Mouse (Mus musculus) heart, embryonic 11.5 days (tissue): ENCODE measurements at regions not wholly inside any gene's neighbourhood (a gene's known extent, or its start where the extent isn't known, plus 50 kb on each side); places are given as distances from the start of the nearest gene placed in this dataset.

ENCODE experiments used
- ATAC-seq: fragments of 200-750 bp; cut with Nextera tagmentation; replicated peaks from 2 replicates; pipeline ENCODE4 v1.8.0; 2017; ENCODE audit warnings: moderate library complexity; ENCODE audit not compliant: insufficient number of reproducible peaks, low FRiP score, low TSS enrichment
- H3K27ac ChIP-seq: fragments of 300-500 bp; sonication (generic); 2 replicates; pipeline ENCODE4 v1.5.1; 2014; ENCODE audit warnings: mild to moderate bottlenecking, low read depth, low read length
- H3K27me3 ChIP-seq: fragments of 300-500 bp; sonication (generic); 2 replicates; pipeline ENCODE4 v1.6.1; 2014; ENCODE audit warnings: mild to moderate bottlenecking, low read length, mixed read lengths; ENCODE audit not compliant: control insufficient read depth, insufficient read depth
- H3K36me3 ChIP-seq: fragments of 300-500 bp; sonication (generic); 2 replicates; pipeline ENCODE4 v1.6.1; 2014; ENCODE audit warnings: mild to moderate bottlenecking, low read length, moderate library complexity, mixed read lengths; ENCODE audit not compliant: control insufficient read depth, insufficient read depth
- H3K4me1 ChIP-seq: fragments of 300-500 bp; sonication (generic); 2 replicates; pipeline ENCODE4 v1.6.1; 2014; ENCODE audit warnings: low read length; ENCODE audit not compliant: control insufficient read depth, insufficient read depth
- H3K4me2 ChIP-seq: fragments of 300-500 bp; sonication (generic); 2 replicates; pipeline ENCODE4 v1.6.1; 2014; ENCODE audit warnings: mild to moderate bottlenecking, moderate library complexity
- H3K4me3 ChIP-seq: fragments of 300-500 bp; sonication (generic); 2 replicates; pipeline ENCODE4 v1.5.1; 2014; ENCODE audit warnings: low read depth, low read length
- H3K9ac ChIP-seq: fragments of 300-500 bp; sonication (generic); 2 replicates; pipeline ENCODE4 v1.6.1; 2014; ENCODE audit warnings: mild to moderate bottlenecking, low read depth, low read length, moderate library complexity
- H3K9me3 ChIP-seq: fragments of 300-500 bp; sonication (generic); replicated peaks from 2 replicates; pipeline ENCODE4 v1.6.1; 2016; ENCODE audit warnings: low read length; ENCODE audit not compliant: control insufficient read depth
- WGBS: fragments of 180-500 bp; shearing (Covaris S2); extraction: QIAGEN DNeasy Blood & Tissue Kit; methylation state at CpG from one replicate; pipeline ENCODE4 v1.1.7; 2014; ENCODE audit not compliant: insufficient replicate concordance; 5-methylcytosine and 5-hydroxymethylcytosine counted together

DNA sequence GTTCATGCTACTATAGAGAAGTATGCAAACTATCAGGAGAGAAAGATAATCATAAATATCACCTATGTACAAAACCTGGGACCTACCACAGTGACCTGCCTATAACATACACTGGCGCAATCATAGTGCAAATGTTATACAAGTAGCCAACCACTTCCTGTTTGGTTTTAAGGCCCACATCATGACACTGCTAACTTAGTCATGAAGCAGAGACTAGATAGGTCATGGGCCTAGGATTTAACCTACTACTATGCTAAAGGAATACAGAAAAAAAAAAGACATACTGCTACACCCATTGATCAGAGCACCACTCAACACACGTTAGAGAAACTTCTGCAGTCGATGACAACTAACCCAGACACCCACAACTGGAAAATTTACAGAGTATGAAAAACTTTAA lies 498.6 kb upstream of the Acvr2a start:
- no peak for ATAC-seq
- Histone ChIP-seq H3K27ac (no peak overlapping the region), H3K4me1 (no peaks in the 10 kb centered on the region), H3K27me3 (no peaks in the 10 kb centered on the region), H3K36me3 (no peaks in the 10 kb centered on the region), H3K4me3 (no peak overlapping the region), H3K4me2 (no peak overlapping the region), H3K9ac (no peak overlapping the region), H3K9me3 (no peaks in the 10 kb centered on the region)
- WGBS: 80% methylated on average over 3 of the region's 3 CpGs

GRCm38 (mm10) chr2:48316180-48316889 lies 497.6 kb upstream of the Acvr2a start:
- no peak overlapping the region for H3K9ac ChIP-seq
- no peaks in the 10 kb centered on the region for H3K36me3 ChIP-seq
- no peaks in the 10 kb centered on the region for H3K9me3 ChIP-seq
- no peak for ATAC-seq
- no peak overlapping the region for H3K4me3 ChIP-seq
- H3K4me1 ChIP-seq: no peaks in the 10 kb centered on the region
- no peak overlapping the region for H3K27ac ChIP-seq
- no peaks in the 10 kb centered on the region for H3K27me3 ChIP-seq
- H3K4me2 ChIP-seq: no peak overlapping the region
- WGBS: 81% methylated on average over 8 of the region's 8 CpGs

- WGBS: 56% methylated on average over 7 of the region's 7 CpGs
- no peaks in the 10 kb centered on the region for H3K9me3 ChIP-seq
- no peak for ATAC-seq
- H3K4me2 ChIP-seq: no peak overlapping the region
- H3K9ac ChIP-seq: no peak overlapping the region
- no peaks in the 10 kb centered on the region for H3K27me3 ChIP-seq
- H3K36me3 ChIP-seq: no peaks in the 10 kb centered on the region
- H3K4me3 ChIP-seq: no peak overlapping the region
- H3K4me1 ChIP-seq: no peaks in the 10 kb centered on the region
- no peak overlapping the region for H3K27ac ChIP-seq
Observed at GRCm38 (mm10) chr2:48317821-48318220, 496.1 kb upstream of the Acvr2a start.

DNA sequence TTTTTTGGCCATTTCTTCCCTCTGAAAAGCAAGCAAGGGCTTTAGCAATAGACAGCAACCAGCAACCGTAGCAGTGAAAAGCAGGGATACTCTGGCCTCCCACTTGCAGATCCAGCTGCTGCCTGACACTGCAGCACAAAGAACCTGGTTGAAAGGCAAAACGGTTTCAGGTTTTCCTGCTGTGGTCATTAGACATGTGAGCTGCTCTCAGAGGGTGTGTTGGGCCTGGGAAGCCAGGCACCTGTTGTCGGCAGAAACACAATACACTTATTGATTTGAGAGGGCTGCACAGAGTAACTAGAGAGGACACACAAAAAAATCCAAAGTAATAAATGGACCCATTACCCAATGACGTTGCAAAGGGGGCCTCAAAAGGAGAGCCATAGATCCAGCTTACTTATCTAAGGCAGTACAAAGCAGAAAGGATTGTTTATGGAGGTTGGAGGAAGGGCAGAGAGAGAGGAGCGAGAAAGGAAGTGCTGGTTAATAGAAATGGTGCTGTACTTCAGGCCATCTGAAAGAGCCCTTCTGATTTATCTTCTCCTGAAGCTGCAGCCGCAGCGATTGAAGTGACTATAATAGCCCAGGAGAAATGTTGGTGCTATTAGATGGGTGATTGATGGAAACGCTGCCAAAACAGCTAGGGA lies 495.4 kb upstream of the Acvr2a start:
- ATAC-seq: no peak
- no peak overlapping the region for H3K9ac ChIP-seq
- WGBS: 48% methylated on average over 8 of the region's 8 CpGs
- H3K4me1 ChIP-seq: no peaks in the 10 kb centered on the region
- no peak overlapping the region for H3K4me3 ChIP-seq
- H3K9me3 ChIP-seq: no peaks in the 10 kb centered on the region
- no peaks in the 10 kb centered on the region for H3K27me3 ChIP-seq
- no peak overlapping the region for H3K4me2 ChIP-seq
- H3K36me3 ChIP-seq: no peaks in the 10 kb centered on the region
- H3K27ac ChIP-seq: no peak overlapping the region

DNA sequence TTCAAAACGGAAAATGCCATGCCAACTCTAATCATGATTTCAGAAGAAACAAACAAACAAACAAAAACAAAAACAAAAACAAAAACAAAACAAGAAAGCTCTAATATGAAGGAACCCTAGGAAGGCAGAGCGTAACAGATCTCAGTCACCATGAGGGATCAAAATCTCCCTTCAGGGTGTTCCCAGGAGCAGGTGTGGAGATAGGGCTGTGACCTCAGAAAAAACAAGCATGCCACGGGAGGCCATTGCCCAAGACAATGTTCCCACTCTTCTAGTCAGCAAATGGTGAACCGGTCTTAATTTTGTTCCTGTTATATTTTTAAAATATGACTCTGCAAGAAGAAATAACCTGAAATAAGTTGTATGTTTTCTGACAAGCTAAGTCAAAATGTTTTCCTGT lies 492.4 kb upstream of the Acvr2a start:
- Histone ChIP-seq H3K4me3 (no peak overlapping the region), H3K36me3 (no peaks in the 10 kb centered on the region), H3K27ac (no peak overlapping the region), H3K4me1 (no peaks in the 10 kb centered on the region), H3K4me2 (no peak overlapping the region), H3K9ac (no peak overlapping the region), H3K9me3 (no peaks in the 10 kb centered on the region), H3K27me3 (no peaks in the 10 kb centered on the region)
- ATAC-seq: no peak
- 75% methylated on average over 4 of the region's 4 CpGs for WGBS

DNA sequence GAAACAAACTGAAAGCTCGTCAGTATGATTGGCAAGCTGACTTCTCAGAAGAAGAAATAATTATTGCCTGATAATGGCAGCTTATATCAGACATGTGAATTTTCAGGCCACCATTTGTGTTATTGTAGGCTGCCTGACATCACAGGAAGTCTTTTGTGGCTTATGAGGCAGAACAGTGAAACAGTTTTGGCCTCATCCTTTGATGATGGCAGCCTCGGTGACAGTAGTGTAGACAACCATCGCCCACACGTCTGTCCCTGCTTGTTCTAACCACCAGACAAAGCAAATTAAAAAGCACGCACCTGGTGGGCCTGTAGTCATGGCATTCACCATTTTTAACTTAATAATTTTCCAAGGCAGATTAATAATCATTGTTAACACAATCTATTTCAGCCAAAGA lies 491.6 kb upstream of the Acvr2a start:
- WGBS: 67% methylated on average over 5 of the region's 5 CpGs
- Histone ChIP-seq H3K4me3 (no peak overlapping the region), H3K4me2 (no peak overlapping the region), H3K27ac (no peak overlapping the region), H3K4me1 (no peaks in the 10 kb centered on the region), H3K9ac (no peak overlapping the region), H3K36me3 (no peaks in the 10 kb centered on the region), H3K27me3 (no peaks in the 10 kb centered on the region), H3K9me3 (no peaks in the 10 kb centered on the region)
- ATAC-seq: no peak

DNA sequence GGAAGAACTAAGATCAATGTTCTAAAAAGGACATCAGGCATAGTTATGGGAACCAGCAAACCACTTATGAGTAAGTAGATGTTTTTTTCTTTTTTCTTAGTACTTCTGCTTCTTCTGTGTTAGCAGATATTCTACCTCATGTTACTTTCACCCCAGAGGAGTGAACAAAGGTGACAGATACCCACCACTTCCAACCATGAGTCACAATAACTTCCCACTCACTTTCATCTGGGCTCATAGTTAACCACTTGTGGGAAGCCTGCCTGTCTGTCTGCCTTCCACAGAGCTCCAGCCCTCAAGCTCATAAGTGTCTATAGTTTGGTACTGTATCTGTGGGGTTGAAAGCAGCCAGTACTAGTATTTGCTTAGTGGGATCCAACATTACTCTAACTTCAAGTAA lies 485.7 kb upstream of the Acvr2a start:
- Histone ChIP-seq H3K4me2 (no peak overlapping the region), H3K4me3 (no peak overlapping the region), H3K9ac (no peak overlapping the region), H3K4me1 (no peaks in the 10 kb centered on the region), H3K27me3 (no peaks in the 10 kb centered on the region), H3K9me3 (no peaks in the 10 kb centered on the region), H3K36me3 (no peaks in the 10 kb centered on the region), H3K27ac (no peak overlapping the region)
- ATAC-seq: no peak

- Histone ChIP-seq H3K9me3 (no peaks in the 10 kb centered on the region), H3K36me3 (no peaks in the 10 kb centered on the region), H3K4me1 (no peaks in the 10 kb centered on the region), H3K27me3 (no peaks in the 10 kb centered on the region), H3K4me2 (peak overlapping the region; percentile 52), H3K4me3 (0 out of 2 replicates have a peak overlapping the region, but pooled peaks have one; percentile 8), H3K27ac (no peak overlapping the region), H3K9ac (no peak overlapping the region)
- ATAC-seq: no peak
- WGBS: 43% methylated on average over 10 of the region's 10 CpGs
Observed at GRCm38 (mm10) chr2:48332783-48333182, 481.1 kb upstream of the Acvr2a start.

GRCm38 (mm10) chr2:48348021-48348420 lies 465.9 kb upstream of the Acvr2a start:
- Histone ChIP-seq H3K4me2 (no peak overlapping the region), H3K36me3 (no peaks in the 10 kb centered on the region), H3K9ac (no peak overlapping the region), H3K4me3 (no peak overlapping the region), H3K27ac (no peak overlapping the region), H3K9me3 (no peaks in the 10 kb centered on the region), H3K4me1 (no peaks in the 10 kb centered on the region), H3K27me3 (no peaks in the 10 kb centered on the region)
- 75% methylated on average over 4 of the region's 4 CpGs for WGBS
- no peak for ATAC-seq
